Mouse (Mus musculus) liver, embryonic 16.5 days (tissue): Measurements from ENCODE around the gene Myt1l. TPM values are rescaled to one million over a fixed set of nuclear protein-coding genes. Genes with fewer than 3 reads are reported as not detected.
A peak's percentile ranks its signal among the peaks of the same experiment; 100 is the strongest.

Experiments used
- ATAC-seq: fragments of 200-750 bp; cut with Nextera tagmentation; 2 replicates; pipeline ENCODE4 v1.8.0; 2017; ENCODE audit warnings: low read depth, mild to moderate bottlenecking, moderate number of reproducible peaks, moderate library complexity
- H3K27ac ChIP-seq: fragments of 300-500 bp; sonication (generic); 2 replicates; pipeline ENCODE4 v1.5.1; 2014; ENCODE audit warnings: mild to moderate bottlenecking, low read length
- H3K27me3 ChIP-seq: fragments of 300-500 bp; sonication (generic); 2 replicates; pipeline ENCODE4 v1.6.1; 2014; ENCODE audit warnings: low read depth, low read length, mixed read lengths; ENCODE audit not compliant: control insufficient read depth, insufficient read depth
- H3K36me3 ChIP-seq: fragments of 300-500 bp; sonication (generic); 2 replicates; pipeline ENCODE4 v1.6.1; 2014; ENCODE audit warnings: mild to moderate bottlenecking; ENCODE audit not compliant: control insufficient read depth, insufficient read depth
- H3K4me1 ChIP-seq: fragments of 300-500 bp; sonication (generic); 2 replicates; pipeline ENCODE4 v1.6.1; 2014; ENCODE audit warnings: low read depth, low read length, mixed read lengths; ENCODE audit not compliant: control insufficient read depth
- H3K4me2 ChIP-seq: fragments of 300-500 bp; sonication (generic); 2 replicates; pipeline ENCODE4 v1.6.1; 2014; ENCODE audit warnings: low read depth, low read length, mixed read lengths
- H3K4me3 ChIP-seq: fragments of 300-500 bp; sonication (generic); 2 replicates; pipeline ENCODE4 v1.5.1; 2014; ENCODE audit warnings: low read depth, mild to moderate bottlenecking, low read length
- H3K9ac ChIP-seq: fragments of 300-500 bp; sonication (generic); 2 replicates; pipeline ENCODE4 v1.6.1; 2014; ENCODE audit warnings: low read depth, low read length
- H3K9me3 ChIP-seq: fragments of 300-500 bp; sonication (generic); replicated peaks from 2 replicates; pipeline ENCODE4 v1.6.1; 2016; ENCODE audit warnings: low read length; ENCODE audit not compliant: control insufficient read depth
- WGBS: fragments of 180-500 bp; shearing (Covaris S2); extraction: QIAGEN DNeasy Blood & Tissue Kit; methylation state at CpG from one replicate; pipeline ENCODE4 v1.1.7; 2014; ENCODE audit not compliant: insufficient replicate concordance; 5-methylcytosine and 5-hydroxymethylcytosine counted together
- polyA plus RNA-seq: library from polyadenylated mRNA; unstranded; fragments of >200 nt; fragmentation: Nextera tagmentation; extraction: Ambion mirVana; gene quantifications from 2 replicates; pipeline ENCODE4 v1.2.1, GENCODE M21; 2015

Myt1l gene
- polyA plus RNA-seq, 1 experiment from 2014 or later = 0.07 TPM

- Histone ChIP-seq H3K9me3 (no peaks in the 10 kb centered on the region), H3K4me1 (no peaks in the 10 kb centered on the region), H3K27ac (no peak overlapping the region), H3K27me3 (peaks cover 3% of the 10 kb centered on the region), H3K36me3 (no peaks in the 10 kb centered on the region), H3K4me3 (no peak overlapping the region), H3K9ac (no peak overlapping the region), H3K4me2 (no peak overlapping the region)
- 71% methylated on average over 1 of the region's 1 CpGs for WGBS
- no peak for ATAC-seq
Measured at GRCm38 (mm10) chr12:29932951-29933350, 404.8 kb downstream of the Myt1l start.

DNA sequence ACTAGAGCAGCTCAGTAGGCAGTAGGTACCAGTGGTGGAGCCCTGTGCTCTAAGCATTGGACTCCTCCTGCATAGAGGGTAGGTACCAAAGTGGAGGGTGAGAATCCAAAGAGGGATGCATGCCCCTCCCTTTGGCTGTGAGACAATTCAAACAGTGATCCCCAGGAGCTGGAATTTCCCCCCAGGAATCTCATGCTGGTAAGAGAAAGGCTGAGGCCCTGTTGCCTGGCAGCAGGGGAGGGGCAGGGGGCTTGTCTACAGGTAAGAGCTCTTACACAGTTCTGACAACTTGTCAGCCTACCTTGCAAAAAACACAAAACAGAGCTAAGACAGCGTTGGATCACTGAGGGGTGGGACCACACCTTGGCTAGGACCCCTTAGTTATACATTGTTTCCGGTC lies 405.3 kb downstream of the Myt1l start:
- 59% methylated on average over 2 of the region's 2 CpGs for WGBS
- no peak overlapping the region for H3K4me3 ChIP-seq
- ATAC-seq = no peak

DNA sequence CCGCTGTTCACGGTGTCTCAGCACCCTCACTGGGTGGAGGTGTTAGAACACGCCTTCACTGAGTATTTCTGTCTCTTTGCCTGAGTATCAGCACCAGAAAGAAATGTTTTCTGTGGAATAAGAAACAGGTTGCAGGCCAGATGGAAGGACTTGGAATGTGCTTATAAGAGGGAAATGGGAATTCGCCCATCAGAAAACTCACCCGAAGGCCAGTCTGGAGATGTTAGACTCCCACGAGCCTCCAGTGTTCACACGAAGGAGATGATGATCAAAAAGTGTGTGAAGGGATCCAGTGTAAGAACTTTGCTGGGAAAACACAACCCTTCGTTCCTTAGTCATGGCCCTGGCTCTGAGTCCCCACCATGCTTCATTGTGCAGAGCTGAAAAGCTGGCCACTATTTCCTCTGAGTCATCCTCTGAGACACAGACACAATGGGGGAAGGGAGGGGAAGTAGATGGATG lies 406.0 kb downstream of the Myt1l start:
- H3K9me3 ChIP-seq = no peaks in the 10 kb centered on the region
- no peaks in the 10 kb centered on the region for H3K36me3 ChIP-seq
- no peak for ATAC-seq
- no peak overlapping the region for H3K4me3 ChIP-seq
- no peak overlapping the region for H3K9ac ChIP-seq
- WGBS = 50% methylated on average over 8 of the region's 8 CpGs
- H3K4me1 ChIP-seq = no peaks in the 10 kb centered on the region
- H3K27me3 ChIP-seq = peaks cover 15% of the 10 kb centered on the region
- no peak overlapping the region for H3K4me2 ChIP-seq
- H3K27ac ChIP-seq = no peak overlapping the region

More for the DNA sequence above, 405.3 kb downstream of the Myt1l start:
- H3K4me1 ChIP-seq = no peaks in the 10 kb centered on the region
- no peak overlapping the region for H3K9ac ChIP-seq
- H3K9me3 ChIP-seq = no peaks in the 10 kb centered on the region
- H3K4me2 ChIP-seq = no peak overlapping the region
- no peak overlapping the region for H3K27ac ChIP-seq
- peaks cover 9% of the 10 kb centered on the region for H3K27me3 ChIP-seq
- no peaks in the 10 kb centered on the region for H3K36me3 ChIP-seq

DNA sequence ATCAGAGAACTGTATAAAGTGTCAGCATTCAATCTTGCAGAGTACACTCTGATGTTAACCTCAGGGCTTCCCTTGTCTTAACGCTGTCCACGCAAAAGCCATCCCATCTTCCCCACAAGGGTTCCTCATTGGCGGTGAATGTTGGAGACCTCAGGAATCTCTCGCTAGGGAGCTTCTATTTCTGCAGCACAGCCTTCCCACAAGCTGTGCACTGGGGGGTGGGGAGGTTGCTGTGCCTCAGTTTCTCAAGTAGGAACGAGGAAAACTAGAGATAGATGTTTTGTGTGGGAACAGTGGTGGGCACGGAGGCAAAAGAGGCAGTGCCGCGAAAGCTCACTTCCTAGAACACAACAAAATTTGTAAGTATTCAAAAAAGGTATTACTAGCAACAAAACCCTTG lies 409.1 kb downstream of the Myt1l start, which contains the start of gene Pxdn:
TSS of gene Pxdn (plus strand) at position 301 of the 400 bp plus-strand sequence.
- ATAC-seq = no peak
- H3K27me3 ChIP-seq = peaks cover 17% of the 10 kb centered on the region
- H3K4me2 ChIP-seq = peak within 1 kb of the TSS; percentile 13; the same call in 1 of the 2 replicates
- no peak within 1 kb of the TSS for H3K9ac ChIP-seq
- peak within 1 kb of the TSS; percentile 44 for H3K4me3 ChIP-seq
- WGBS = 35% methylated on average over 8 of the region's 8 CpGs
- no peaks in the 10 kb centered on the region for H3K9me3 ChIP-seq
- no peaks in the 10 kb centered on the region for H3K36me3 ChIP-seq
- H3K4me1 ChIP-seq = no peaks in the 10 kb centered on the region
- H3K27ac ChIP-seq = no peak within 1 kb of the TSS

DNA sequence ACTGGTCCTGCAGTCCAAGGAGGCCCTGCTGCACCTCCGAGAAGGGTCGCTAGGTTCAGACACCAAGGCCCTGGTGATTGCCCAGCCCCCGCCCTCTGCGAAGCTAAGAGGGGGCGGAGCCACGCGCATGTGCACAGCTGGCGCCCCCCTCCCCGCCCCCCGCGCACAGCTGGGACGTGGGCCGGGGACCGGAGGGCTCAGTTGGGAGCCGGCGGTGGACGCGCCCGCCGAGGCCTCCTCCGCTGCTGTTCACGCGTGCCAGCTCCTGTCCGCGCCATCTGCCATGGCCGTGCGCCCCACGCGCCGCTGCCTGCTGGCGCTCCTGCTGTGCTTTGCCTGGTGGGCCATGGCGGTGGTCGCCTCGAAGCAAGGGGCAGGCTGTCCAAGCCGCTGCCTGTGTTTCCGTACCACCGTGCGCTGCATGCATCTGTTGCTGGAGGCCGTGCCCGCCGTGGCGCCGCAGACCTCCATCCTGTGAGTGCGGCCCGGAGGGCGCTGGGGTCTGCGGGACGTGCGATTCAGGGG lies 409.7 kb downstream of the Myt1l start:
- Histone ChIP-seq H3K27ac (no peak overlapping the region), H3K4me1 (no peaks in the 10 kb centered on the region), H3K9me3 (no peaks in the 10 kb centered on the region), H3K4me2 (peak overlapping the region; percentile 13; the same call in 1 of the 2 replicates), H3K36me3 (no peaks in the 10 kb centered on the region), H3K9ac (no peak overlapping the region), H3K4me3 (peak overlapping the region; percentile 44), H3K27me3 (peaks cover 17% of the 10 kb centered on the region)
- ATAC-seq = no peak
- WGBS = under 1% methylated on average over 49 of the region's 49 CpGs

GRCm38 (mm10) chr12:29938376-29939041 lies 410.3 kb downstream of the Myt1l start:
- no peak; the same call in 1 of the 2 replicates for ATAC-seq
- H3K4me3 ChIP-seq = peak overlapping the region; percentile 44
- H3K9me3 ChIP-seq = no peaks in the 10 kb centered on the region
- H3K27ac ChIP-seq = no peak overlapping the region
- WGBS = 1% methylated on average over 40 of the region's 40 CpGs
- no peaks in the 10 kb centered on the region for H3K36me3 ChIP-seq
- peak overlapping the region; percentile 30; the same call in 1 of the 2 replicates for H3K4me2 ChIP-seq
- no peak overlapping the region for H3K9ac ChIP-seq
- peaks cover 17% of the 10 kb centered on the region for H3K27me3 ChIP-seq
- H3K4me1 ChIP-seq = no peaks in the 10 kb centered on the region

- Histone ChIP-seq H3K9ac (no peak overlapping the region), H3K4me2 (no peak overlapping the region; the same call in 1 of the 2 replicates)
- WGBS = 28% methylated on average over 8 of the region's 8 CpGs
Measured at GRCm38 (mm10) chr12:29939261-29939671, 411.1 kb downstream of the Myt1l start.

GRCm38 (mm10) chr12:29942435-29942834 lies 414.3 kb downstream of the Myt1l start:
- Histone ChIP-seq H3K4me2 (no peak overlapping the region), H3K27ac (no peak overlapping the region), H3K4me1 (no peaks in the 10 kb centered on the region), H3K36me3 (no peaks in the 10 kb centered on the region), H3K4me3 (no peak overlapping the region), H3K9me3 (no peaks in the 10 kb centered on the region), H3K9ac (no peak overlapping the region), H3K27me3 (peaks cover 17% of the 10 kb centered on the region)
- WGBS = 42% methylated on average over 2 of the region's 2 CpGs
- no peak for ATAC-seq

More at GRCm38 (mm10) chr12:29939261-29939671, 411.1 kb downstream of the Myt1l start:
- H3K27me3 ChIP-seq = peaks cover 17% of the 10 kb centered on the region
- no peaks in the 10 kb centered on the region for H3K36me3 ChIP-seq
- H3K9me3 ChIP-seq = no peaks in the 10 kb centered on the region
- H3K4me3 ChIP-seq = 0 out of 2 replicates have a peak overlapping the region, but pooled peaks have one; percentile 44
- no peak overlapping the region for H3K27ac ChIP-seq
- no peaks in the 10 kb centered on the region for H3K4me1 ChIP-seq
- ATAC-seq = no peak

DNA sequence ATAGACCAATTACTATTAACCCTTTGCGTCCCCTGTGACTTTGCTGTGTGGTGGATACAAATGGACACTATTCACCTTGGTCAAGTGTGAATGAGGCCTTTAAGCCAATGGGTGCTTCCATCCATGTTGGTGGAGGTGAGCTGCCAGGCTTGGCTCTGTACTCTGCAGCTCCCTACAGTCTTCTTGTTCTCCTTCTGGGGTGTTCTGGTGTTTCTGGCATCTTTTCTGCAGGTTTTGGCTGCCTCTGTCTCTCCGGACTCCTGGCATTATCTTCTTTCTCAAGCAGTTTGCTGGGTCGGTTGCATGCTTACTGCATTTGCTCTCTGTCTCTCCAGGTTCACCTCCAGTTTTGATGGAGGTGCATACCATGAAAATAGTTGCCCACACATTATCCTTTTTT lies 416.5 kb downstream of the Myt1l start:
- Histone ChIP-seq H3K4me3 (no peak overlapping the region), H3K9ac (no peak overlapping the region), H3K27ac (no peak overlapping the region), H3K4me1 (no peaks in the 10 kb centered on the region), H3K4me2 (no peak overlapping the region), H3K36me3 (no peaks in the 10 kb centered on the region), H3K27me3 (no peaks in the 10 kb centered on the region), H3K9me3 (no peaks in the 10 kb centered on the region)
- WGBS = 56% methylated on average over 3 of the region's 3 CpGs
- ATAC-seq = no peak
